Mouse (Mus musculus): ENCODE measurements at regions not wholly inside any gene's neighbourhood (a gene's known extent, or its start where the extent isn't known, plus 50 kb on each side); places are given as distances from the start of the nearest gene placed in this dataset.

DNA sequence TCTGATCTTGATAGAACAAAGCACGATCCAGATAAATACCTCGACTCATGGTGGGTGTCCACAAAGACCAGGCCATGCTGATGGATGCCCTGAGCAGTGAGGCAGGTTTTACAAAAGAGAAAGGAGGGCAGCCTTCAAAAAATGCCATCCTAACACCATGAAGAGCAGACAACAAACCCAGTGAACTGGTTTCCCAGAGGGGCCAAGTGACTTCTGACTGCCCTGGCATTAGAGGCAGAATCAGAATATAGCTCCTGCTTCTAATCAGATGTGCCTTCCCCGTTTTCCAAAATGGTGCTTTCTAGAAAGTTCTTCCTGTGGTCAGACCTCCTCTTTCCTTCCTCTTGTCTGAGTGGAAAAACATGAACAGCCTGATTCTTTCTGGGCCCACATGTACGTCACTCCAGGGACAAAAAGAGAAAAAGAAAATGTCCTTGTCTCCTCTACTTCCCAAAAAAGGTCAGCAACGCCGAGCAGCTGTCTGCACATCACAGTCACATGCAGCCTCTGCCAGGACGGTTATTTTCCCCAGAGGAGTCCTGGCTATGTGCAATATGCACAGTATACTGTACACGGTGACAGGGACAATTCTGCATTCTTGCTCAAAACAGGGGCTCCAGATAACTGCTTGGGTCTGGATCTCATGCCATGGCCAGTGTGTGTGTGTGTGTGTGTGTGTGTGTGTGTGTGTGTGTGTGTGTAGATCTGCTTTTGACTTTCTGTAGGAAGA is 94.9 kb upstream of the Gm4791 start:
- no peak overlapping the region for H3ac ChIP-seq (ENCODE audit: control insufficient read depth, insufficient read length, low read depth)
- no peak overlapping the region for H3K4me3 ChIP-seq (ENCODE audit: insufficient read depth, poor library complexity, severe bottlenecking)
- H3K79me3 ChIP-seq (ENCODE audit: low read depth), result no peaks in the 10 kb centered on the region
- no peaks in the 10 kb centered on the region for H3K79me2 ChIP-seq (ENCODE audit: control insufficient read depth, insufficient read depth)
- no peaks in the 10 kb centered on the region for H3K36me3 ChIP-seq (ENCODE audit: control insufficient read depth, insufficient read depth)
- no peaks in the 10 kb centered on the region for H3K27me3 ChIP-seq (ENCODE audit: control insufficient read depth, insufficient read depth, insufficient read length)
- no peak for TF ChIP-seq MYOG (IDR thresholded peaks at IDR 0.05; ENCODE audit: control insufficient read depth, extremely low read depth, insufficient read length)
- no peak for TF ChIP-seq MYOD1 (IDR thresholded peaks at IDR 0.05; ENCODE audit: control insufficient read depth, insufficient read length, low read depth)
- TF ChIP-seq USF1 (IDR thresholded peaks at IDR 0.05; ENCODE audit: low read depth), result no peak
- no peak for TF ChIP-seq CEBPB (IDR thresholded peaks at IDR 0.05; ENCODE audit: low read depth)
- TF ChIP-seq FOSL1 (IDR thresholded peaks at IDR 0.05; ENCODE audit: insufficient read depth, low read length, poor library complexity, severe bottlenecking), result no peak
- TF ChIP-seq MAX (IDR thresholded peaks at IDR 0.05), result no peak
- no peak for TF ChIP-seq CTCF (IDR thresholded peaks at IDR 0.05; ENCODE audit: control insufficient read depth, insufficient read depth, insufficient read length)

DNA sequence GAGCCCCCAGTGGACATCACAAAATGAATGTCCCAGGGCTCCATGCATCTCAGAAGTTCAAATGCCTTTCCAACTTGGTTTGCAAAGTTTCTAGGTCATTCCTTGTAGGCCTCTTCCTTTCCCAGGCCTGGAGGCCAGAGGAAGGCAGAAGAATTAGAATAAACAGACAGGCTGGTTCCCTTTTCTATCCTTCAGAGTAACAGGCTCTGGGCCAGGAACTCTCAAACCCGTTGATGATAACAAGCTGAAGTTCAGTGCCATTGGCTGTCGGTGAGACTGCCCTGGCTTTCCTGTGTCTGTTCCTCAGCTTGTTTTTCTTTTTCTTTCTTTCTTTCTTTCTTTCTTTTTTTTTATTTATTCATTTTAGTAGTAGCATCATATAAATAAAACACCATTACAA is 99.3 kb upstream of the Gm4791 start:
- Histone ChIP-seq H3K4me3 (ENCODE audit: insufficient read depth, poor library complexity, severe bottlenecking) (no peak overlapping the region), H3K36me3 (ENCODE audit: control insufficient read depth, insufficient read depth) (no peaks in the 10 kb centered on the region), H3K79me2 (ENCODE audit: control insufficient read depth, insufficient read depth) (no peaks in the 10 kb centered on the region), H3K27me3 (ENCODE audit: control insufficient read depth, insufficient read depth, insufficient read length) (no peaks in the 10 kb centered on the region), H3ac (ENCODE audit: control insufficient read depth, insufficient read length, low read depth) (no peak overlapping the region), H3K79me3 (ENCODE audit: low read depth) (no peaks in the 10 kb centered on the region)
- TF ChIP-seq MYOD1 (IDR thresholded peaks at IDR 0.05; ENCODE audit: control insufficient read depth, insufficient read length, low read depth) (no peak), FOSL1 (IDR thresholded peaks at IDR 0.05; ENCODE audit: insufficient read depth, low read length, poor library complexity, severe bottlenecking) (no peak), USF1 (IDR thresholded peaks at IDR 0.05; ENCODE audit: low read depth) (no peak), MAX (IDR thresholded peaks at IDR 0.05) (no peak), MYOG (IDR thresholded peaks at IDR 0.05; ENCODE audit: control insufficient read depth, extremely low read depth, insufficient read length) (no peak)

DNA sequence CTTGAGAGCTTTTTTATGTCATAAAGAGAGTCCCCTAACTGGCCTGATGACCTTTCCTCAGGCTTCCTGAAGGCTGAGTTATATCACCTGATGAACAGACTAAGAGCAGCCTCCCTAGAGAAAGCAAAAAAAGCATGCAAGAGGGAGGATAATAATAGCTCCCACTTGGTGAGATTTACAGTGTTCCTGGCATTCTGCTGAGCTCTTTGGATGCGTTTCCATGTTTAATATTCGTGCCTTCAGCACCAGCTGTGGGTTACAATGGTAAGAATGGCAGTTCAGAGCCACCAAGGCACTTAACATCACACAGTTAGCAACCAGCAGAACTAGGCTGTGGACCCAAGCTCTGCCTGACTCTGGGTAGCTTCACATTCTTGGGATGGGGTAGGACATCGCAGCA is 100.4 kb upstream of the Gm4791 start:
- Histone ChIP-seq H3K4me3 (ENCODE audit: insufficient read depth, poor library complexity, severe bottlenecking) (no peak overlapping the region), H3K79me3 (ENCODE audit: low read depth) (no peaks in the 10 kb centered on the region), H3K36me3 (ENCODE audit: control insufficient read depth, insufficient read depth) (no peaks in the 10 kb centered on the region), H3K79me2 (ENCODE audit: control insufficient read depth, insufficient read depth) (no peaks in the 10 kb centered on the region), H3K27me3 (ENCODE audit: control insufficient read depth, insufficient read depth, insufficient read length) (no peaks in the 10 kb centered on the region), H3ac (ENCODE audit: control insufficient read depth, insufficient read length, low read depth) (no peak overlapping the region)
- no peak for TF ChIP-seq CTCF (IDR thresholded peaks at IDR 0.05; ENCODE audit: control insufficient read depth, insufficient read depth, insufficient read length)
- TF ChIP-seq MAX (IDR thresholded peaks at IDR 0.05), result no peak
- no peak for TF ChIP-seq MYOD1 (IDR thresholded peaks at IDR 0.05; ENCODE audit: control insufficient read depth, insufficient read length, low read depth)
- no peak for TF ChIP-seq USF1 (IDR thresholded peaks at IDR 0.05; ENCODE audit: low read depth)
- no peak for TF ChIP-seq MYOG (IDR thresholded peaks at IDR 0.05; ENCODE audit: control insufficient read depth, extremely low read depth, insufficient read length)
- TF ChIP-seq FOSL1 (IDR thresholded peaks at IDR 0.05; ENCODE audit: insufficient read depth, low read length, poor library complexity, severe bottlenecking), result no peak
- TF ChIP-seq CEBPB (IDR thresholded peaks at IDR 0.05; ENCODE audit: low read depth), result no peak

DNA sequence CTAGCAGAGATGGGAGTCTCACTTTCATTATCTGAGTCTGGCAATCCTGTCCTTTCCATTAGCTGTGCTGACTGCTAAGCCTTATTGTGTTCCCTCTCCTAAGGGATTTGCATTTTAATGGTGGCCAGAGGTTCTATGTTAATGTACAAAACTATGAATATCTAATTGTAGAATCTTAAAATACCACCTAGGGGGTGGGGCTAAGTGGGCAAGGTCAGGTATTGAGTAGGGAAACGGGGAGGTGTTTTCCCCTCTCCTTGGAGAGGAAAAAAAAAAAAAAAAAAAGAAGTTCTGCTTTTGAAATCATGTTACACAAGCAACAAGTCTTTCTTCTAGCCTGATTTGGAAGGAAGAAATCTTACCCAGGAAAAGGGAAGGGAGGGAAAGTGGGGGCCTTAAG is 106.7 kb upstream of the Gm4791 start:
- H3K36me3 ChIP-seq (ENCODE audit: control insufficient read depth, insufficient read depth), result no peaks in the 10 kb centered on the region
- H3K4me3 ChIP-seq (ENCODE audit: insufficient read depth, poor library complexity, severe bottlenecking), result no peak overlapping the region
- H3ac ChIP-seq (ENCODE audit: control insufficient read depth, insufficient read length, low read depth), result no peak overlapping the region
- no peaks in the 10 kb centered on the region for H3K27me3 ChIP-seq (ENCODE audit: control insufficient read depth, insufficient read depth, insufficient read length)
- TF ChIP-seq FOSL1 (IDR thresholded peaks at IDR 0.05; ENCODE audit: insufficient read depth, low read length, poor library complexity, severe bottlenecking) (no peak), USF1 (IDR thresholded peaks at IDR 0.05; ENCODE audit: low read depth) (no peak), MYOD1 (IDR thresholded peaks at IDR 0.05; ENCODE audit: control insufficient read depth, insufficient read length, low read depth) (no peak), CEBPB (IDR thresholded peaks at IDR 0.05; ENCODE audit: low read depth) (no peak), CTCF (IDR thresholded peaks at IDR 0.05; ENCODE audit: control insufficient read depth, insufficient read depth, insufficient read length) (no peak), MYOG (IDR thresholded peaks at IDR 0.05; ENCODE audit: control insufficient read depth, extremely low read depth, insufficient read length) (no peak), MAX (IDR thresholded peaks at IDR 0.05) (no peak)
- H3K79me2 ChIP-seq (ENCODE audit: control insufficient read depth, insufficient read depth), result no peaks in the 10 kb centered on the region
- no peaks in the 10 kb centered on the region for H3K79me3 ChIP-seq (ENCODE audit: low read depth)

DNA sequence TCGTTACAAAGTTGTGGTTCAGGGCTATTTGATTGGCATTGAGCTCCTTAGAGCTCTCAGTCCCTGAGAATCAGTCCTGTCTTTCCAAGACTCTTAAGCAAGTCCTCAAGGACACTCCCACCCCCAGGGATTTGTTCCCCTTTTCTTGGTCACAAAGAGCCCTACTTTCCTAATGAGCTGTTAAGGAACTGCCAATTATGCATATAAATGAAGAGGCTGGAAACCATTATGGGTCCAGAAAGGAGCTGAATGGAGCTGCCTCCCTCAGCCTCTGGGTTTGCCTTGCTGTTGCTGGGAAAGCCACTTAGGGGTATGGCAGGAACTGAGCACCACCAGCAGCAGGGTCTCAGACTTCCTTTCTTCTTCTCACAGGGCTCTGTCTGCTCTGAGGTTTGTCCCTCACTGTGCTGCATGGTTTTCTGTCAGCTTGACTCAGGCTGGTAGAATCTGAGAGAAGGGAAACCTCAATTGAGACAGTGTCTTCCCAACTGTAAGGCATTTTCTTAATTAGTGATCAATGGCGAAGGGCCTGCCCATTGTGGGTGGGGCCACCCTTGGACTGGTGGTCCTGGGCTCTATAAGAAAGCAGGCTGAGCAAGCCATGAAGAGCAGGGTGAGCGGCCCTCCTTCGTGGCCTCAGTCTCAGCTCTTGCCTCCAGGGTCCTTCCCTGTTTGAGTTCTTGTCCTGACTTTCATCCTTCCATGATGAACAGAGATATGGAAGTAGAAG is 108.4 kb upstream of the Gm4791 start:
- no peak overlapping the region for H3ac ChIP-seq (ENCODE audit: control insufficient read depth, insufficient read length, low read depth)
- H3K79me2 ChIP-seq (ENCODE audit: control insufficient read depth, insufficient read depth), result no peaks in the 10 kb centered on the region
- no peak for TF ChIP-seq MYOG (IDR thresholded peaks at IDR 0.05; ENCODE audit: control insufficient read depth, extremely low read depth, insufficient read length)
- no peak for TF ChIP-seq CEBPB (IDR thresholded peaks at IDR 0.05; ENCODE audit: low read depth)
- no peak for TF ChIP-seq MAX (IDR thresholded peaks at IDR 0.05)
- TF ChIP-seq FOSL1 (IDR thresholded peaks at IDR 0.05; ENCODE audit: insufficient read depth, low read length, poor library complexity, severe bottlenecking), result no peak
- TF ChIP-seq MYOD1 (IDR thresholded peaks at IDR 0.05; ENCODE audit: control insufficient read depth, insufficient read length, low read depth), result no peak
- TF ChIP-seq CTCF (IDR thresholded peaks at IDR 0.05; ENCODE audit: control insufficient read depth, insufficient read depth, insufficient read length), result no peak
- TF ChIP-seq USF1 (IDR thresholded peaks at IDR 0.05; ENCODE audit: low read depth), result no peak
- no peaks in the 10 kb centered on the region for H3K79me3 ChIP-seq (ENCODE audit: low read depth)
- no peaks in the 10 kb centered on the region for H3K27me3 ChIP-seq (ENCODE audit: control insufficient read depth, insufficient read depth, insufficient read length)
- H3K4me3 ChIP-seq (ENCODE audit: insufficient read depth, poor library complexity, severe bottlenecking), result no peak overlapping the region
- no peaks in the 10 kb centered on the region for H3K36me3 ChIP-seq (ENCODE audit: control insufficient read depth, insufficient read depth)
